Mouse (Mus musculus): ENCODE results near the gene Ppp1r27. TPM values are rescaled to one million over a fixed set of nuclear protein-coding genes. Genes with fewer than 3 reads are reported as not detected.
A peak's percentile ranks its signal among the peaks of the same experiment; 100 is the strongest.
"Not testable (repeated sequence)": the region's sequence is repeated elsewhere in the genome, so short reads cannot be mapped to it uniquely, and the experiment has no call there.

Gene Ppp1r27
- polyA plus RNA-seq, 1 experiment = 0.12 TPM

DNA sequence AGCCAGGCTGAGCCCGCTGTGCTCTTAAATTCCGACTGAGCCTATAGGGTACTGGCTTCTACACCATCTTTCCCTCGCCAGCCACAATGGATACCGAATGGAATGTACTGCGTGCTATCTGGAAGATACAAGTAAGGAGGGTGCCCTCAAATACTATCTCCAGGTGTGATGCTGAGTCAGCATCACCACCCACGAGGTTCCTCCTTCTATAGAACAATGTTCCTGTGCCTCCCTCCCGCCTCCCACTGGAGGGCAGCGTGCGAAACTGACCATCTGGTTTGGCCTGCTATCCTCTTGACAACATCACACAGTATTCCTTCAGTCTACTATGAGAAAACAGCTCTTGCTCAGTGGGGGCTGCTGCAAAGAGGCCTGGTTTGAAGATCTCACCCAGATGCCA, 14.2 kb upstream of the Ppp1r27 start:
- H3ac ChIP-seq (ENCODE audit: control insufficient read depth, insufficient read length, low read depth) = no peak overlapping the region
- no peaks in the 10 kb centered on the region for H3K27me3 ChIP-seq (ENCODE audit: control insufficient read depth, insufficient read depth, insufficient read length)
- peaks cover 93% of the 10 kb centered on the region for H3K36me3 ChIP-seq (ENCODE audit: control insufficient read depth, insufficient read depth)
- peaks cover 20% of the 10 kb centered on the region for H3K79me3 ChIP-seq (ENCODE audit: low read depth)
- no peak overlapping the region for H3K4me3 ChIP-seq (ENCODE audit: insufficient read depth, poor library complexity, severe bottlenecking)
- TF ChIP-seq CTCF (IDR thresholded peaks at IDR 0.05; ENCODE audit: control insufficient read depth, insufficient read depth, insufficient read length) = no peak
- TF ChIP-seq FOSL1 (IDR thresholded peaks at IDR 0.05; ENCODE audit: insufficient read depth, low read length, poor library complexity, severe bottlenecking) = no peak
- TF ChIP-seq MYOD1 (IDR thresholded peaks at IDR 0.05; ENCODE audit: control insufficient read depth, insufficient read length, low read depth) = no peak
- TF ChIP-seq MAX (IDR thresholded peaks at IDR 0.05) = no peak
- no peak for TF ChIP-seq USF1 (IDR thresholded peaks at IDR 0.05; ENCODE audit: low read depth)
- TF ChIP-seq MYOG (IDR thresholded peaks at IDR 0.05; ENCODE audit: control insufficient read depth, extremely low read depth, insufficient read length) = no peak
- no peak for TF ChIP-seq CEBPB (IDR thresholded peaks at IDR 0.05; ENCODE audit: low read depth)
- peaks cover 53% of the 10 kb centered on the region for H3K79me2 ChIP-seq (ENCODE audit: control insufficient read depth, insufficient read depth)

DNA sequence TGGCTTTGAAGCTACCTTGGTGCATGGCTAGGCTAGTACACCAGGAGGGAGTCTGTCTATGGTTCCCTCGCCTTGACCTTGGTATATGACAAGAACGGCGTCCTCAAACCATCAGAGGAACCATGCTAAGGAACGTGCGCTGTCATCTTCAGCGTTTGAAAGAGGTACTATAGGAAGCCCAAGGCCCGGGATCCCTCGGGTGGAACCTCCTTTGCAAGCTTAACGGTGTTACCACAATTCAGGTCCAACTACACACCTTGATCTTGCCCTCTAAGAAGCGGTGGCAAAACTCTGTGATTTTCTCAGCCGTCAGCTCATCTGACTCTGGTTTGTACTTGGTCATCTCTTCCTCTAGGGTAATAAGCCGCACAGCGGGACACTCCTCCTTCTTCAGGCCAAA, 12.0 kb upstream of the Ppp1r27 start:
- Histone ChIP-seq H3K27me3 (ENCODE audit: control insufficient read depth, insufficient read depth, insufficient read length) (no peaks in the 10 kb centered on the region), H3K79me3 (ENCODE audit: low read depth) (peaks cover 7% of the 10 kb centered on the region), H3K4me3 (ENCODE audit: insufficient read depth, poor library complexity, severe bottlenecking) (no peak overlapping the region), H3K36me3 (ENCODE audit: control insufficient read depth, insufficient read depth) (peaks cover 89% of the 10 kb centered on the region), H3K79me2 (ENCODE audit: control insufficient read depth, insufficient read depth) (peaks cover 37% of the 10 kb centered on the region), H3ac (ENCODE audit: control insufficient read depth, insufficient read length, low read depth) (no peak overlapping the region)
- TF ChIP-seq CTCF (IDR thresholded peaks at IDR 0.05; ENCODE audit: control insufficient read depth, insufficient read depth, insufficient read length) = no peak
- TF ChIP-seq USF1 (IDR thresholded peaks at IDR 0.05; ENCODE audit: low read depth) = no peak
- no peak for TF ChIP-seq MAX (IDR thresholded peaks at IDR 0.05)
- no peak for TF ChIP-seq MYOD1 (IDR thresholded peaks at IDR 0.05; ENCODE audit: control insufficient read depth, insufficient read length, low read depth)
- no peak for TF ChIP-seq CEBPB (IDR thresholded peaks at IDR 0.05; ENCODE audit: low read depth)
- no peak for TF ChIP-seq MYOG (IDR thresholded peaks at IDR 0.05; ENCODE audit: control insufficient read depth, extremely low read depth, insufficient read length)

DNA sequence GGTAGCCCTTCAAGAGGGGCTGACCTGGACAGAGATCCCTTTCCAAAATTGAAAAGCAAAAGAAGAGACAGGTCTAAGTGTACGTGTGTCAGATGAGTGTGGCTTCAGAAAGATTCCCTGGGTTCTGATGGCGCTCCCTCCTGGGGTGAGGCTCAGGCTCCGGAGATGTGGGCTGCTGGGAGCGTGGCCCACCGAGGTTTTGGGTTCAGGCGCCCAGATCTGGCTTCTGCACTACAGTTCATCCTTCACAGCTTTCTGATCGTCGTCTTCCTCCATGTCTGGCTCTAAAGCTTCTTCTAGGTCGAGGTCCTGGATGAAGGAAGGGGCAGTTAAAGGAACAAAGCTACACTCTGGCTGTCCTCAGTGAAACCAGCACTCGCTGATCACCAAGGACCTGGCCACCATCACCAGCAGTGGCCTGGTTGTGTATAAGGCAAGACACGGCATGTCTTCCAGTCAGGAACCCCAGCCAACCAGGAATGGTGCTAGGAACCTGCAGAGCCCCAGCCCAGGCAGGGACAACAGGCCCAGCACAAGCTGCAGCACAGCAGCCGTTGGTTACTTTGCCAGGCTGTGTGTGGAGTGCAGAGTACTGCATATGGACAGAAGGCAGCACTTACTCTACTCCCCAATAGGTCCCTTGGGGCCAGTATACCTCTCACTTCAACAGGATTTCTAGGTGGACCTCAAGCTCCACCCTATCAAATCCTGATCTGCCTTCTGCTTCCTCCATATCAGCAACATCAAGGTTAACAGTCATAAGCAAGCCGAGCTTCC, 10.2 kb upstream of the Ppp1r27 start:
- no peak overlapping the region for H3K4me3 ChIP-seq (ENCODE audit: insufficient read depth, poor library complexity, severe bottlenecking)
- no peak for TF ChIP-seq CTCF (IDR thresholded peaks at IDR 0.05; ENCODE audit: control insufficient read depth, insufficient read depth, insufficient read length)
- no peak for TF ChIP-seq MYOD1 (IDR thresholded peaks at IDR 0.05; ENCODE audit: control insufficient read depth, insufficient read length, low read depth)
- no peak for TF ChIP-seq FOSL1 (IDR thresholded peaks at IDR 0.05; ENCODE audit: insufficient read depth, low read length, poor library complexity, severe bottlenecking)
- TF ChIP-seq CEBPB (IDR thresholded peaks at IDR 0.05; ENCODE audit: low read depth) = no peak
- TF ChIP-seq MYOG (IDR thresholded peaks at IDR 0.05; ENCODE audit: control insufficient read depth, extremely low read depth, insufficient read length) = no peak
- no peak for TF ChIP-seq MAX (IDR thresholded peaks at IDR 0.05)
- TF ChIP-seq USF1 (IDR thresholded peaks at IDR 0.05; ENCODE audit: low read depth) = no peak
- H3K36me3 ChIP-seq (ENCODE audit: control insufficient read depth, insufficient read depth) = peaks cover 71% of the 10 kb centered on the region
- no peak overlapping the region for H3ac ChIP-seq (ENCODE audit: control insufficient read depth, insufficient read length, low read depth)
- peaks cover 4% of the 10 kb centered on the region for H3K79me3 ChIP-seq (ENCODE audit: low read depth)
- H3K79me2 ChIP-seq (ENCODE audit: control insufficient read depth, insufficient read depth) = peaks cover 19% of the 10 kb centered on the region
- no peaks in the 10 kb centered on the region for H3K27me3 ChIP-seq (ENCODE audit: control insufficient read depth, insufficient read depth, insufficient read length)

DNA sequence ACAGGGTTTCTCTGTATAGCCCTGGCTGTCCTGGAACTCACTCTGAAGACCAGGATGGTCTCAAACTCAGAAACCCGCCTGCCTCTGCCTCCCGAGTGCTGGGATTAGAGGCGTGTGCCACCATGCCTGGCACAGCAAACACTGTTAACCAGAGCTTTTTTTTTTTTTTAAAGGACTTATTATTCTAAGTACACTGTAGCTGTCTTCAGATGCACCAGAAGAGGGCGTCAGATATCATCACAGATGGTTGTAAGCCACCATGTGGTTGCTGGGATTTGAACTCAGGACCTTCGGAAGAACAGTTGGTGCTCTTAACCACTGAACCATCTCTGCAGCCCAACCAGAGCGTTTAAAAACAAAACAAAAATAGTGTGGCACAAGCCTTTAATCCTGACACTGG, 7.9 kb upstream of the Ppp1r27 start:
- not testable (repeated sequence) for H3K79me2 ChIP-seq (ENCODE audit: control insufficient read depth, insufficient read depth); H3K27me3 ChIP-seq (ENCODE audit: control insufficient read depth, insufficient read depth, insufficient read length); H3ac ChIP-seq (ENCODE audit: control insufficient read depth, insufficient read length, low read depth); H3K79me3 ChIP-seq (ENCODE audit: low read depth); H3K4me3 ChIP-seq (ENCODE audit: insufficient read depth, poor library complexity, severe bottlenecking)
- peaks cover 48% of the 10 kb centered on the region for H3K36me3 ChIP-seq (ENCODE audit: control insufficient read depth, insufficient read depth)

DNA sequence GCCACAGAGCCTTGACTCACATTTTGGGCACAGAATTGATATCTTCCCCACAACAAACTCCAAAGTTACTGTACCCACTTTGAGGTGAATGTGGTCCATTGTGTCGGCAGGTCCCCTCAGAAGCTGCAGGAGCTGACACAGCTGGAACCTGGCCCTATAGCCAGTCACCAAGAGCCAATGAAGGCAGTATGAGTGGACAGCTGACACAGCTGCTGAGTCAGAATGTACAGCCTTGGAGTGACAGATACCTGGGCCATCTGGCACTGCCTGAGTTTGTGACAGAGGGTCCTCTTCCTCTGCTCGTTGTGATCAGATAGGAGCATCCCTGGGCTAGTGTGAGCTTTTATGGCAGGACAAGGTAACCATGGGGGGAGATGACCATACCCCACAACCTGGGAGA, 4.3 kb upstream of the Ppp1r27 start:
- H3K27me3 ChIP-seq (ENCODE audit: control insufficient read depth, insufficient read depth, insufficient read length) = no peaks in the 10 kb centered on the region
- peaks cover 12% of the 10 kb centered on the region for H3K36me3 ChIP-seq (ENCODE audit: control insufficient read depth, insufficient read depth)
- no peak overlapping the region for H3K4me3 ChIP-seq (ENCODE audit: insufficient read depth, poor library complexity, severe bottlenecking)
- peaks cover 1% of the 10 kb centered on the region for H3K79me2 ChIP-seq (ENCODE audit: control insufficient read depth, insufficient read depth)
- no peak for TF ChIP-seq MYOG (IDR thresholded peaks at IDR 0.05; ENCODE audit: control insufficient read depth, extremely low read depth, insufficient read length)
- TF ChIP-seq MAX (IDR thresholded peaks at IDR 0.05) = no peak
- TF ChIP-seq MYOD1 (IDR thresholded peaks at IDR 0.05; ENCODE audit: control insufficient read depth, insufficient read length, low read depth) = peak; percentile 46
- TF ChIP-seq USF1 (IDR thresholded peaks at IDR 0.05; ENCODE audit: low read depth) = no peak
- H3ac ChIP-seq (ENCODE audit: control insufficient read depth, insufficient read length, low read depth) = no peak overlapping the region
- H3K79me3 ChIP-seq (ENCODE audit: low read depth) = no peaks in the 10 kb centered on the region

DNA sequence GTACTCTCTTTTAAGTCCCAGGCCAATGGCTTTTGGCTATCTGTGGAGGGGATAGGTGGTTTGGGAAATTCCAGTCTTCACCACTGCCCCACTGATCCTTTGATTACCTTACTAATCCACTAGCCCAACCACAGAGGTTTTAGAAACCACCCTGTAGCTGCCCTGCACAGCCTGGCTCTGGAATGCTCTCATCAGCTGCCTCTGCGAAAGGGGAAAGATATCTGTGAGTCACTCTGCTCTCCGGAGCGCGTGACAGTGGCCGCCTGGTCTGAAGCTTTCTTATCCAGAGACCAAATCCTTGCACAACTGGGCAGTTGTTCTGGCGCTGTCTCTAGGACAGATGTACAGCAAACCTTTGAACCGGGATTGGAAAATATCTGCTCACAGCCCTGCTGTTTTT, 3.9 kb upstream of the Ppp1r27 start:
- Histone ChIP-seq H3ac (ENCODE audit: control insufficient read depth, insufficient read length, low read depth) (no peak overlapping the region), H3K79me3 (ENCODE audit: low read depth) (no peaks in the 10 kb centered on the region), H3K27me3 (ENCODE audit: control insufficient read depth, insufficient read depth, insufficient read length) (no peaks in the 10 kb centered on the region), H3K4me3 (ENCODE audit: insufficient read depth, poor library complexity, severe bottlenecking) (no peak overlapping the region), H3K36me3 (ENCODE audit: control insufficient read depth, insufficient read depth) (peaks cover 8% of the 10 kb centered on the region), H3K79me2 (ENCODE audit: control insufficient read depth, insufficient read depth) (peaks cover 6% of the 10 kb centered on the region)
- TF ChIP-seq USF1 (IDR thresholded peaks at IDR 0.05; ENCODE audit: low read depth) (peak; percentile 59), MYOG (IDR thresholded peaks at IDR 0.05; ENCODE audit: control insufficient read depth, extremely low read depth, insufficient read length) (no peak), MYOD1 (IDR thresholded peaks at IDR 0.05; ENCODE audit: control insufficient read depth, insufficient read length, low read depth) (peak; percentile 67), FOSL1 (IDR thresholded peaks at IDR 0.05; ENCODE audit: insufficient read depth, low read length, poor library complexity, severe bottlenecking) (peak; percentile 4), MAX (IDR thresholded peaks at IDR 0.05) (peak; percentile 71), CEBPB (IDR thresholded peaks at IDR 0.05; ENCODE audit: low read depth) (peak; percentile 92), CTCF (IDR thresholded peaks at IDR 0.05; ENCODE audit: control insufficient read depth, insufficient read depth, insufficient read length) (no peak)

Data from C2C12 (cell line).